Mouse (Mus musculus): ENCODE data around the gene Stfa2.
"Not testable (repeated sequence)": the region's sequence is repeated elsewhere in the genome, so short reads cannot be mapped to it uniquely, and the experiment has no call there.

Stfa2 gene

DNA sequence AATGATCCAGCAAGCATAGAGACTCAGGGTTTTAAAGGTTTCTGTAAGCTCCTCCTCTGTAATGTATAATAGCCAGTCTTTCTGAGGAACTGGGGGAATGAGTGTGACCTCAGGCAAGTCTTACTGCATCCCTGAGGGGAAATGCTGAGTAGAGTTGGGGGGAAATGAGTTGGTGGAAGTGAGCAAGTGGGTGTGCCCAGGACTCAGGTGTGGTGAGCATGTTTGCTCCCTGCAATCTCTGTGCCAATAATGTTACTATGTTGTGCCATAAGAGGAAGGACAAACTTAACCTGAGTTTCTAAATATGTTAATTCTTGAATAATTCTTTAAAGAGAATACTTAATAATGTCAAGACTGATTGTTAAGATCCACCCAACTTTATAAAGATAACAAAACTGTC is at the start of gene Stfa2:
Gene Stfa2 (minus strand): TSS at position 101 of the 400 bp plus-strand sequence.
- no peak for DNase-seq (ENCODE audit: low read depth, low spot score)

DNA sequence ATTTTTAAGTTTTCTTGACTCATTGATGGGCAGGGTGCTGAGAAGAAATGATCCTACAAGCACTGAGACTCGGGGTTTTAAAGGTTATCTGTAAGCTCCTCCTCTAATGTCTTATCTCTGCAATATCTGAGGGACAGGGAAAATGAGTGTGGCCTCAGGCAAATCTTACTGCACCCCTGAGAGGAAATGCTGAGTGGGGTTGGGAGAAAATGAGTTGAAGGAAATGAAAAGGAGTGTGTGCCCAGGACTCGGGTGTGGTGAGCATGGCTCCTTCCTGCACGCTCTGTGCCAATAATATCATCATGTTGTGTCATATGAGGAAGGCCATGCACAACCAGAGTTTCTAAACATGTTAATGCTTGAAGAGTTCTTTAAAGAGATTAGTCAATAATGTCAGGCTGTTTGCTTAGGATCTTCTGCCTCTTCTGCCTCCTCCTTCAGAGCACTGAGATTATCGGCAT is 47.1 kb upstream of the Stfa2 start, which contains the start of gene Stfa3:
Gene Stfa3 (minus strand): TSS at position 51 of the 461 bp plus-strand sequence.
- no peak for DNase-seq (ENCODE audit: low read depth, low spot score)

GRCm38 (mm10) chr16:36420979-36421378 is 12.7 kb upstream of the Stfa2 start:
- not testable (repeated sequence) for DNase-seq (ENCODE audit: low read depth, low spot score)

- DNase-seq (ENCODE audit: low read depth, low spot score), result no peak
These were observed 19.2 kb downstream of the Stfa2 start for GRCm38 (mm10) chr16:36389060-36389459.

DNA sequence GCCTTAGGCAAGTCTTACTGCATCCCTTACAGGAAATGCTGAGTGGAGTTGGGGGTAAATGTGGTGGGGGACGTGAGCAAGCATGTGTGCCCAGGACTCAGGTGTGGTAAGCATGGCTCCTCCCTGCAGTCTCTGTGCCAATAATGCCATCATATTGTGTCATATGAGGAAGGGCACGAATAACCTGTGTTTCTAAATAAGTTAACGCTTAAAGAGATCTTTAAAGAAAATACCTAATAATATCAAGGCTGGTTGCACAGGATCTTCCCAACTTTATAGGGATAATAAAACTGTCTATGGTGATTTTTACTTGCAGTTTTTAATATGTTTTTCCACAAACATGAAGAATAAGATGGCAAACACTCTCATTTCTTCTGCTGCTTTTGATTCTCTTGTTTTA is 40.6 kb downstream of the Stfa2 start, which contains the start of gene BC100530:
Gene BC100530 (minus strand): TSS at position 101 of the 400 bp plus-strand sequence.
- DNase-seq (ENCODE audit: low read depth, low spot score), result not testable (repeated sequence)
